Mouse (Mus musculus) adrenal gland, postnatal 25 days (tissue): ENCODE measurements around the gene Lrrc41. TPM values are rescaled to one million over a fixed set of nuclear protein-coding genes. Genes with fewer than 3 reads are reported as not detected.

Experiments used
- DNase-seq: peaks from one replicate; pipeline ENCODE4 v3.0.0; 2021; ENCODE audit warnings: mixed read lengths
- long read RNA-seq: library from polyadenylated mRNA; stranded (forward); transcript quantifications from one replicate; pipeline ENCODE4 v2.0.0, GENCODE M21; 2021
- total RNA-seq: library from RNA; stranded (reverse); gene quantifications from 2 replicates; pipeline ENCODE4 v1.2.3, GENCODE M21; 2021

The Lrrc41 gene
- total RNA-seq, result 55.5 and 62.9 TPM in 2 replicates
- long read RNA-seq, transcript Lrrc41-201 (10 exons, 3,065 nt), result major isoform, 29 of 49 reads
- long read RNA-seq, partial matches to known transcripts, result 15 of 49 reads
- long read RNA-seq, other reads (novel, unspliced or antisense), result 5 of 49 reads

GRCm38 (mm10) chr4:116074861-116075620, at the start of gene Lrrc41, which contains the start of gene Uqcrh:
Gene Lrrc41 (plus strand): TSS chr4:116075269.
Gene Uqcrh (minus strand): TSS chr4:116075071.
- peak; percentile 95 for DNase-seq

GRCm38 (mm10) chr4:116032906-116033305, 42.2 kb upstream of the Lrrc41 start:
- no peak for DNase-seq

DNA sequence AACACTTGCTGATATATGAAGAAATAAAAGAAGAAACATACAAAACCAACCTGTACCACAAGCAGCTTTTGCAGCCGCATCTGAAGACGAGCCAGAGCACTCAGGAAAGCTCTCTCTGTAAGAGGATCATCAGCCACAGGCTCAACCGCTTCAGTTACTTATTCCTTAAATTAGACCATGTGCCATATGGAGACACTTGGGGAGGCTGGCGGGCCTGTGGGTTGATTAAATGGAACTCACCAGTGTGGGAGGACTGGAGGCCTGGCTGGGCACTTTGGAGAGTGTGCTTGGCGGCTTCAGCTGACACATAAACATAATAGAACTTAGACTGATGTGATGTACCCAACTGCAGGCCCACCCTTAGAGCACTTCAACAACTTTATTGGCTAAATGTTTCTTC, 41.7 kb upstream of the Lrrc41 start:
- DNase-seq, result no peak

DNA sequence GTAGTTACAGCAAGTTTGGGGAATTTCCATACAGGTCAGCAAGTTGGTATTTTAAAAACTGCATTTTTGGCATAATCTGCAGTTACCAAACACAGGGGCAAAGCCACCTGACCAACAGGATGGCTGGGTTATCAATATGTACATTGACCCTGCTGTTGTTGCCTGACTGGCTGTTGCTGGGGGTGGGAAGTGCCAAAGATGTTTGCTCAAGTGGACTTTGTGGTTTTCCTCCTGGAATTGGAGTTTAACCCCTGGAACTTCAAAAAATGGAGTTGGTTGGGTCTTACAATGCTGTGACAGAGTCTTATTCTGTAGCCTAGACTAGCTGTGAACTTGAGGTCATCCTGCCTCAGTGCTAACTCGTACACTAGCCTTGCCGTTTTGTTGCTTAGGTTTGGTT, 34.6 kb upstream of the Lrrc41 start:
- DNase-seq, result no peak

DNA sequence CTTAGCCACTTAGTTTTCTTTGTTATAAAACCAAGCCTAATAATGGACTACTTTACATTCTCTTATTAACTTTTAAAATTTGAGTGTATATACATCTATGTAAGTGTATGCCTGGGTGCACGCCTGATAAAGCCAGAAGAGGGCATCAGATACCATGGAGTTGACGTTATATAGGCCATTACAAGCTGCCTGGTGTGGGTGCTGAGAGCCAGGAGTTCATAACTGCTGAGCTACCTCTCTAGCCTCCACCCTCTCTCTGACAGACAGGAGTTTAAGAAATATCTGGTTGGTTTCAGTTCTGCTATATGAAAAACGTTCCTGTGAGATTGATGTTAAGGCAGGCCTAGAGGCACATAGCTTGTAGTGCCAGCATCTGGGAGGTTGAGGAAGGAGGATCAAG, 32.9 kb upstream of the Lrrc41 start:
- DNase-seq, result no peak

DNA sequence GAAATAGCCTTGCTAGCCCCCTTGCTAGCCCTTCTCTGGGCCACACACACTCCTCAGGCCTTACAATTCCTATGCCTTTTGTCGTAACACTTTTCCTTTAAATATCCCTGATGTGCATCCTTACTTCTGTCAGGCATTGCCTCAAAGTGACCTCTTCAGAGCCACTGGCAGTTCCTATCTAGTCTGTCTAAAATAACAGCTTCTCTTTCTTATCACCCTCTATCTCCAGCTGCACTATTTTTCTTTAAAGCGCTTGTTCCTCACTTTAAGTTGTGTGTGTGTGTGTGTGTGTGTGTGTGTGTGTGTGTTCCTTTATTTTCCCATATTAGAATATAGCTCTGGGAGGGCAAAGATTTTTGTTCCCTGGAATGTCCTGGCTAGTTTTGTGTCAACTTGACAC, 28.5 kb upstream of the Lrrc41 start:
- no peak for DNase-seq

DNA sequence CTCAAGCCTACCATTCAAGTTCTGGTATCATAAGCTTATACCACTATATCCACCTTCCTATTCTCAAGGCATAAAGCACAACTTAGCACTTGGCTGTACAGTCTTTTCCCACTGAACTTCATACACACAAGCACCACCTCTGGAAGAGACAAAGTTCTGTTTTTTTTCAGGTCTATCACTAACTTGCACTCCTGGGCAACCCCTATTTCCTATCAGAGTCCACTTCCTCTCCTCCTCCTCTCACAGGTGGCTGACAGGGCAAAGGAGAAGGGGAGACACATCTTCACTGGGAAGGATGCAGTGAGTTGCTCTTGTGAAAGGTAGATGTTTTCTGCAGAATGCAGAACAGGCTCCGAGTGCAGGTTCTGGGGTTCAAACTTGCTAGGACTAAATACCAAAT, 27.4 kb upstream of the Lrrc41 start:
- no peak for DNase-seq

DNA sequence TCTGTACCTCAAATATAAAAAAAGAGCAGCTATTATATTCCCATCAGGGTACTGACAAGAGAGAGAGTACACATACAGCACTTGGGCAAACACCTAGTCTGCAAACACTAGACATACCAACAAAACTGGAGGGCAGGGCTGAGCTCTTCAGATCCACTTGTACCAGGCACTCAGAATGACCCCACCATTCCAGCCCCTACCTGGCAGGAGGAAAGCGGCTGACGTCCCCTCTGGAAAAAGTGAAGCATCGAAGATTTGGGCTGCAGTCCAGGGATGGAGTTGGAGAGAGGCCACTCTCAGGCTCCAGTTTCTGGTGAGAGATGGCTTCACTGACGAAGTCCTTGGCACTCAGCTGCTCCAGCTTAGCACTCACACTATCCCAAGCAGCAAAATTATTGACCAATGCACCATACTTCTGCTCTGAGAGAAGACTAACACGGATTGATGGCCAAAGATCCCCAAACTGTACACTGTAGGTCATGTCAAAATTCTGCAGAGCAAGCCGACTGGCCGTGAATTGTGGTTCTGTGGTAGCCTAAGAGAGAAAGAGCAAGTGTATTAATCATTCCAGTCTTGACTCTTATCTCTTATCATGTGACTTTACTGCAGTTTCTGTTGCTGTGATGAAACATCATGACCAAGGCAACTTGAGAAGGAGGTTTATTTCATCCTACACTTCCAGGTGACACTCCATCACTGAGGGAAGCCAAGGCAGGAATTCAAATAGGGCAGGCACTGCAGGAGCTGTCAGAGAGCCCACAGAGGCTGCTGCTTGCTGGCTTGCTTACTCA, 26.7 kb upstream of the Lrrc41 start:
- peak; percentile 40 for DNase-seq

DNA sequence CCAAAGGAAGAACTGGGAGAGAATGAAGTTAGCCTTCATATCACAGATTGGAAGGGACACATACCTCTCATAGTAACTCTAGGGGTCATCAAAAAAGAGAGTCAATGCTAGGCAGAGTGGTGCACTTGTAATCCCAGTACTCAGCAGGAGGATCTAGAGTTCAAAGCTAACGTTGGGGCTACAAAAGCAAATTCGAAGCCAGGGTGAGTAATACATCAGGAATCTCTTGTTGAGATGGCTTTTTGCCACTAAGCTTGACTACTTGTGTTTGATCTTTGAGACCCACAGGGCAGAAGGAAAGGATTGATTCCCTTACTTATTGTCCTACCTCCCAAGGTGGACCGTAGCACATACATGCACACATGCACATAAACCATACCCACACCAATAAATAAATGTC, 25.9 kb upstream of the Lrrc41 start:
- no peak for DNase-seq

- peak; percentile 29 for DNase-seq
Measured at GRCm38 (mm10) chr4:116052526-116053293, 22.4 kb upstream of the Lrrc41 start.

DNA sequence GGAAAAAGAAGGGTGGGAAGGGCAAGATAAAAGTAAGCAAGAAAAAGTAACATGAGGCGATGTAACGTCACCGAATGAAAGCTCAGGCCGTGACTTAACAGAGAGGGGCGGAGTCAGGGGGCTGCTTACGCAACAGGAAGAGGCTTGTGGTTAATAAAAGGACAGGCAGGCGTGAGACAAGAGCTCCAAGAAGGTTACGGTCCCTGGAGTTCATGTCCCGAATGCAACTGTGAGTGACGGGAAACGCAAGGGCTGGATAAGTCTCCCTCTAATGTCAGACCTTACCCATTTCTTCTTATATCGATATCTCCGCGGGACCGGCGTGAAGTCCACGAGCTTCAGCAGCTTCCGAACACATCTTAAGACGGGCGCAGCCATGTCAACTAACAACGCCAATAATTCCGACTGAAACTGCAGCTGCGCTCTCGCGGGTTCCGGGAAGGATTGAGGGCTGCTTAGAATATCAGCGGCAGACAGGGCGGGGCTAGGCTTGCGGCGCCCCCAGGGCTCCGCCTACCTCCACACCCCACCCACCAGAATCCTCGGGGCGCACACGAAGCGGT, 21.6 kb upstream of the Lrrc41 start, which contains the start of gene Nsun4:
Gene Nsun4, minus strand, starts transcription at position 478 of the 563 bp plus-strand sequence.
- peak; percentile 89 for DNase-seq

- DNase-seq, result no peak
Measured at GRCm38 (mm10) chr4:116057559-116057958, 17.5 kb upstream of the Lrrc41 start.

- DNase-seq, result no peak
Measured at GRCm38 (mm10) chr4:116059012-116059726, 15.9 kb upstream of the Lrrc41 start.

- DNase-seq, result no peak
Measured at GRCm38 (mm10) chr4:116063855-116064254, 11.2 kb upstream of the Lrrc41 start.

GRCm38 (mm10) chr4:116070116-116070515, 5.0 kb upstream of the Lrrc41 start:
- DNase-seq, result no peak

DNA sequence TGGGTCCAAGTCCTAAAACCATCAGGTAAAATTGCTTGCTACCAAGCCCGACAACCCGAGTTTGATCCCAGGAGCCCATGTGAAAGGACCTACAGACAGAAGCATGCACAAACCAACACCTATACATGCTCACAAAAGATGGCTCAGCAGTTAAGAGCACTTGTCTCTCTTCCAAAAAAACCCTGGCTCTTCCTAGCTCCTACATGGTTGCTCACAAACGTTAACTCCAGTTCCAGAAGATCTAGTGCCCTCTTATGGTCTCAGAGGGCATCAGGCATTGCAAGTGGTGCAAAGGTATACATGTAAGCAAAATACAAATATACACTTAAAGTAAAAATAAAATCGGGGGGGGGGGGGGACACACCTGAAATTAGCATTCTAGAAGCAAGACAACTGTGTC, 1.9 kb upstream of the Lrrc41 start:
- no peak for DNase-seq

DNA sequence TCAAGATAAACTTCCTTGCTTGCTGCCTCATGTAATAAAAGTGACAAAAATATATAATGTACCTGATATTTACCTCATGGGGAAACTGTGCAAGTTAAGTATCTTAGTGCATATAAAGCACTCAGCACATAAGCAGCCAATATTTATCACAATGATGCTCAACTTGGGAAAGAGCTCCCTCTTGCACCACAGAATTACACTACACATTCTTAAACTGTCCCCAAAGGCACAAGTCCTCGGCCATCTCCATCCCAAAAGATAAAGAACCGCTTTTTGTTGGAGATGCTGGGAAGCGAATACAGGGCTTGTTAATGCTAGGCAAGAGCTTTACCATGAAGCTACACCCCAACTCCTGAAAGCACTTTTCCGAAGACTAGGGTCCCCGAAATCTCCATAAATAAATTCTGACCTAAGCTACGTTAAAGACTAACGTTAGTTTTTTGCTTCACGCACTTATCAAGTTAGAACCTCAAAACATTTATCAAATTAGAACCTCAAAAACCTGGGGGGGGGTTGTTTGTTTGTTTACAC, 859 bp upstream of the Lrrc41 start:
- no peak for DNase-seq

DNA sequence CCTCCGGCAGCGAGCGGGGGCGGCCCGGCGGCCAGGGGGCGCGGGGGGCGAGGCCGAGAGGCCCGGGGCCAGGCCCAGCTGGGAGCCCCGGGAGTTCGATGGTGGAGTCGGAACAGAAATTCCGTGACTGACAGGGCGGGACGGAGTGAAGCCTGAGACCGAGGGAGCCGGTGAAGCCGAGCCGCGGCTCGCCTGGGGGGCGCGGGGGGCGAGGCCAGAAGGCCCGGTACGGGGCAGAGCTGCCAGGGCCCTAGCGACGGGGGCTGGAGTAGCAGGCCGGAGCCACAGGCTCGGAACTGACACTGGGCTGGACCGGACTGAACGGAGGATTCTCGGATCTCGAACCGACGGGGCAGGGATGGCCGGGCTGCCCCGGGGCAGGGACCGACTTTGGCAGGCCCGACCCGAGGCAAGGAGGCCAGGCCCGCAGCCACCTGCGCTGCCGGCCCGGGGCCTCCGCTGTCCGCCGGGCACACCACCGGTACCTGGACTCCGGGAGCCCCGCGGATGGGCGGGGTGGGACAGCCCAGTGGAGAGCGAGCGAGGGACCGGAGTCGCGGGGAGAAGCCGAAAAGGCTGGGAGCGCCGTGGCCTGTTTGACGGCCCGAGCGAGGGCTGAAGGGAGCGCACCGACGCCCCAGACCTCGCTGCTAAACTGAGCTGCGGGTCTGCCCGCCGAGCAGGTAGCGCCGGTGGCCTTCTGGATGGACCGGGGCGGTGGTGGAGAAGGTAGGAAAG, 731 bp downstream of the Lrrc41 start:
- DNase-seq, result peak; percentile 68

- peak; percentile 42 for DNase-seq
Measured at GRCm38 (mm10) chr4:116076369-116077231, 1.5 kb downstream of the Lrrc41 start.
